Mouse (Mus musculus) thymus, postnatal 0 days (tissue): Measurements from ENCODE around the gene Olfr209. TPM values are rescaled to one million over a fixed set of nuclear protein-coding genes. Genes with fewer than 3 reads are reported as not detected.
A peak's percentile ranks its signal among the peaks of the same experiment; 100 is the strongest.
"Not testable (repeated sequence)": the region's sequence is repeated elsewhere in the genome, so short reads cannot be mapped to it uniquely, and the experiment has no call there.

Experiments used
- DNase-seq: peaks from one replicate; pipeline ENCODE4 v3.0.0-alpha.2; 2015; ENCODE audit warnings: low spot score
- polyA plus RNA-seq: library from polyadenylated mRNA; unstranded; fragments of >200 nt; fragmentation: Nextera tagmentation; extraction: Ambion mirVana; gene quantifications from 2 replicates; pipeline ENCODE4 v1.2.1, GENCODE M21; 2015

The Olfr209 gene
- polyA plus RNA-seq = not detected in 2 replicates

- DNase-seq = no peak
Observed at GRCm38 (mm10) chr16:59363893-59364292, at the start of gene Olfr209. TSS of gene Olfr209 (minus strand) at chr16:59363993.

GRCm38 (mm10) chr16:59413475-59413874, 49.7 kb upstream of the Olfr209 start:
- DNase-seq = no peak

- no peak for DNase-seq
Observed at GRCm38 (mm10) chr16:59409800-59410199, 46.0 kb upstream of the Olfr209 start.

- no peak for DNase-seq
Observed at GRCm38 (mm10) chr16:59409341-59409748, 45.6 kb upstream of the Olfr209 start.

GRCm38 (mm10) chr16:59407032-59407431, 43.2 kb upstream of the Olfr209 start, which contains the start of gene Gabrr3:
TSS of gene Gabrr3 (plus strand) at chr16:59407332.
- DNase-seq = no peak

GRCm38 (mm10) chr16:59404798-59405197, 41.0 kb upstream of the Olfr209 start:
- DNase-seq = no peak

- DNase-seq = peak; percentile 46
Observed at GRCm38 (mm10) chr16:59403684-59404083, 39.9 kb upstream of the Olfr209 start.

GRCm38 (mm10) chr16:59401985-59402384, 38.2 kb upstream of the Olfr209 start:
- no peak for DNase-seq

GRCm38 (mm10) chr16:59401102-59401501, 37.3 kb upstream of the Olfr209 start:
- peak; percentile 4 for DNase-seq

- no peak for DNase-seq
Observed at GRCm38 (mm10) chr16:59393300-59393699, 29.5 kb upstream of the Olfr209 start.

GRCm38 (mm10) chr16:59349146-59349545, 14.6 kb downstream of the Olfr209 start, which contains the start of gene Olfr206:
TSS of gene Olfr206 (minus strand) at chr16:59349246.
- DNase-seq = no peak

- DNase-seq = no peak
Observed at GRCm38 (mm10) chr16:59331038-59331437, 32.8 kb downstream of the Olfr209 start, which contains the start of gene Olfr205. TSS of gene Olfr205 (minus strand) at chr16:59331138.

- not testable (repeated sequence) for DNase-seq
Observed at GRCm38 (mm10) chr16:59323262-59323661, 40.5 kb downstream of the Olfr209 start.

- no peak for DNase-seq
Observed at GRCm38 (mm10) chr16:59318148-59318547, 45.6 kb downstream of the Olfr209 start, which contains the start of gene Olfr204. TSS of gene Olfr204 (minus strand) at chr16:59318248.

Other genes starting within 250 kb of the Olfr209 start
- gene Olfr194, start 242.9 kb downstream of the Olfr209 start, polyA plus RNA-seq = not detected in 2 replicates
- gene Olfr195, start 216.9 kb downstream of the Olfr209 start, polyA plus RNA-seq = not detected in 2 replicates
- gene Olfr196, start 193.5 kb downstream of the Olfr209 start, polyA plus RNA-seq = not detected in 2 replicates
- not detected in 2 replicates for gene Olfr198, start 160.5 kb downstream of the Olfr209 start, polyA plus RNA-seq
- gene Olfr199, start 144.2 kb downstream of the Olfr209 start, polyA plus RNA-seq = not detected in 2 replicates
- gene Olfr201, start 91.4 kb downstream of the Olfr209 start, polyA plus RNA-seq = not detected in 2 replicates
- not detected in 2 replicates for gene Olfr202, start 77.2 kb downstream of the Olfr209 start, polyA plus RNA-seq
- gene Olfr203, start 65.1 kb downstream of the Olfr209 start, polyA plus RNA-seq = not detected in 2 replicates
- not detected in 2 replicates for gene Olfr204, start 45.7 kb downstream of the Olfr209 start, polyA plus RNA-seq
- not detected in 2 replicates for gene Olfr205, start 32.9 kb downstream of the Olfr209 start, polyA plus RNA-seq
- not detected in 2 replicates for gene Olfr206, start 14.7 kb downstream of the Olfr209 start, polyA plus RNA-seq
- not detected in 2 replicates for gene Gabrr3, start 43.3 kb upstream of the Olfr209 start, polyA plus RNA-seq
- 26.0 and 29.6 TPM in 2 replicates for gene Riox2, start 107.8 kb upstream of the Olfr209 start, polyA plus RNA-seq
- 2.0 and 2.1 TPM in 2 replicates for gene Crybg3, start 237.0 kb upstream of the Olfr209 start, polyA plus RNA-seq